Mouse (Mus musculus) adrenal gland (tissue): Measurements from ENCODE around the gene Lnpk.

Source experiments
- intact Hi-C: fragments of 180-260 bp; cut with DNase I; formaldehyde crosslinking; loops from one replicate; pipeline ENCODE4 v1.15.1; 2025
- long read RNA-seq, 2 experiments: library from polyadenylated mRNA; unstranded; transcript quantifications; one replicate each; pipeline ENCODE4 v2.0.0; 2020; ENCODE audit warnings: borderline replicate concordance in 1 of 2; ENCODE audit not compliant: insufficient replicate concordance in 1 of 2

The Lnpk gene
- long read RNA-seq, experiment 1, full-length matches to known transcripts = 3 of 6 reads
- long read RNA-seq, experiment 1, partial matches to known transcripts = 0 of 6 reads
- long read RNA-seq, experiment 1, other reads (novel, unspliced or antisense) = 3 of 6 reads
- long read RNA-seq, experiment 2, transcript Lnpk-201 (13 exons, 3,195 nt) = major isoform, 6 of 10 reads
- long read RNA-seq, experiment 2, partial matches to known transcripts = 3 of 10 reads
- long read RNA-seq, experiment 2, other reads (novel, unspliced or antisense) = 1 of 10 reads

- intact Hi-C loops = no loop called here
These were observed at the start of gene Lnpk for GRCm38 (mm10) chr2:74578843-74579489. Gene Lnpk, minus strand, starts transcription at chr2:74579435.

GRCm38 (mm10) chr2:74620368-74620767 lies 41.1 kb upstream of the Lnpk start:
- intact Hi-C loops = no loop called here

GRCm38 (mm10) chr2:74619676-74620246 lies 40.5 kb upstream of the Lnpk start:
- intact Hi-C loops = no loop called here

GRCm38 (mm10) chr2:74617706-74618105 lies 38.5 kb upstream of the Lnpk start:
- intact Hi-C loops = no loop called here

GRCm38 (mm10) chr2:74611406-74611805 lies 32.2 kb upstream of the Lnpk start:
- intact Hi-C loops = no loop called here

- intact Hi-C loops = no loop called here
These were observed 30.1 kb upstream of the Lnpk start for GRCm38 (mm10) chr2:74609350-74609749.

GRCm38 (mm10) chr2:74606087-74606760 lies 27.0 kb upstream of the Lnpk start:
- intact Hi-C loops = no loop called here

GRCm38 (mm10) chr2:74604011-74604410 lies 24.8 kb upstream of the Lnpk start:
- intact Hi-C loops = no loop called here

- intact Hi-C loops = no loop called here
These were observed 23.2 kb upstream of the Lnpk start for GRCm38 (mm10) chr2:74602483-74602882.

- intact Hi-C loops = no loop called here
These were observed 17.9 kb upstream of the Lnpk start for GRCm38 (mm10) chr2:74597169-74597568.

- intact Hi-C loops = no loop called here
These were observed 16.9 kb upstream of the Lnpk start for GRCm38 (mm10) chr2:74596094-74596493.

GRCm38 (mm10) chr2:74578146-74578842 lies 941 bp downstream of the Lnpk start:
- intact Hi-C loops = no loop called here

GRCm38 (mm10) chr2:74570390-74570789 lies 8.8 kb downstream of the Lnpk start:
- intact Hi-C loops = no loop called here

GRCm38 (mm10) chr2:74559822-74560221 lies 19.4 kb downstream of the Lnpk start:
- intact Hi-C loops = no loop called here

GRCm38 (mm10) chr2:74559092-74559491 lies 20.1 kb downstream of the Lnpk start:
- intact Hi-C loops = no loop called here

- intact Hi-C loops = no loop called here
These were observed 21.8 kb downstream of the Lnpk start for GRCm38 (mm10) chr2:74557451-74557850.

GRCm38 (mm10) chr2:74551929-74552328 lies 27.3 kb downstream of the Lnpk start:
- intact Hi-C loops = no loop called here

- intact Hi-C loops = no loop called here
These were observed 30.9 kb downstream of the Lnpk start for GRCm38 (mm10) chr2:74548306-74548705.

- intact Hi-C loops = no loop called here
These were observed 70.9 kb downstream of the Lnpk start for GRCm38 (mm10) chr2:74508302-74508701.

- intact Hi-C loops = no loop called here
These were observed 72.8 kb downstream of the Lnpk start for GRCm38 (mm10) chr2:74506439-74506838.

GRCm38 (mm10) chr2:74500307-74500706 lies 78.9 kb downstream of the Lnpk start:
- intact Hi-C loops = no loop called here

GRCm38 (mm10) chr2:74497851-74498250 lies 81.4 kb downstream of the Lnpk start:
- intact Hi-C loops = no loop called here
